Comparison of ENCODE assay signal across 9 mouse cellular contexts in the genomic region with DNA sequence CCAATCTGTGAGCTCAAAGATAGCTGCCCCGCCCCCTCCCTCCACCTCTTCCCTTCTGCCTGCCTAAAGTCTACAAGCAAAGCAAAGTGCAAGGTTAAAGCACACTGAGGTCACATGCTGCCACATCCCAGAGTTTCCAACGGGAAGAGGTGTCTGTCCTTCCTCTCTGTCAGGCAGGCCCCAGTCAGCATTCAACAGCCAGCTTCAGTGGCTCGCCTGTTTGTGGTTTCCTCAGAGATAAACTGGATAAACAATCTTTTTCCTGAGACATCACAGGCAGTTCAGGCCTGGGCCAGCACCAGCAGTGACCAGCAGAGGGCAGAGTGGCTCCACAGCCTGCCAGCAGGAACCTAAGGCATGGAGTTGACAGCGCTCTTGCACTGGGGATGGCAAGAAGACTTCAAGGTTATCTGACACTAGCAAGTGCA. TPM values are rescaled to one million over a fixed set of nuclear protein-coding genes. Genes with fewer than 3 reads are reported as not detected.
DNase-seq lines count a peak whose midpoint lies in the region; ATAC-seq and TF ChIP-seq lines count a peak whose summit lies in the region.
"Had no signal": no experiment of that assay in that cellular context is flagged by ENCODE, and none has a peak within 500 bp of the region (broad histone marks: within the 10 kb centered on the region; RNA-seq: fewer than 3 reads in every experiment).

No protein-coding gene starts in this region.

- H3K36me3 ChIP-seq in forebrain, embryonic 13.5 days (ENCODE audit: poor library complexity, severe bottlenecking) = peaks cover 7% of the 10 kb centered on the region
- H3K36me3 ChIP-seq in heart, postnatal 0 days (replicated peaks; ENCODE audit: control insufficient read depth, insufficient read depth, low read length) = peaks cover 3% of the 10 kb centered on the region; the same call in 1 of the 2 replicates
- peaks cover 13% of the 10 kb centered on the region for H3K36me3 ChIP-seq in liver, embryonic 15.5 days (replicated peaks)
- H3K36me3 ChIP-seq in neural tube, embryonic 12.5 days = peaks cover 13% of the 10 kb centered on the region
- no peaks in the 10 kb centered on the region; the same call in 1 of the 2 replicates for H3K36me3 ChIP-seq in stomach, postnatal 0 days (ENCODE audit: control insufficient read depth, insufficient read depth, low read length)

- 33% methylated on average over 4 of the region's 4 CpGs for WGBS in forebrain, embryonic 13.5 days
- 14% methylated on average over 4 of the region's 4 CpGs for WGBS in heart, postnatal 0 days
- 8% methylated on average over 4 of the region's 4 CpGs for WGBS in liver, embryonic 15.5 days (ENCODE audit: insufficient replicate concordance)
- 34% methylated on average over 4 of the region's 4 CpGs for WGBS in neural tube, embryonic 12.5 days
- 15% methylated on average over 4 of the region's 4 CpGs for WGBS in stomach, postnatal 0 days

- H3K4me1 ChIP-seq in forebrain, embryonic 13.5 days = peaks cover 3% of the 10 kb centered on the region; the same call in 1 of the 2 replicates
- no peaks in the 10 kb centered on the region; the same call in 1 of the 2 replicates for H3K4me1 ChIP-seq in heart, postnatal 0 days (ENCODE audit: control insufficient read depth, insufficient read depth)
- peaks cover 35% of the 10 kb centered on the region for H3K4me1 ChIP-seq in liver, embryonic 15.5 days (replicated peaks)
- H3K4me1 ChIP-seq in neural tube, embryonic 12.5 days = no peaks in the 10 kb centered on the region
- H3K4me1 ChIP-seq in stomach, postnatal 0 days (replicated peaks; ENCODE audit: control insufficient read depth, insufficient read depth) = no peaks in the 10 kb centered on the region
- H3K4me1 ChIP-seq: embryonic facial prominence, embryonic 15.5 days had no signal

- no peaks in the 10 kb centered on the region for H3K9me3 ChIP-seq in forebrain, embryonic 13.5 days (replicated peaks)
- H3K9me3 ChIP-seq in heart, postnatal 0 days (replicated peaks; ENCODE audit: control insufficient read depth, low read length) = no peaks in the 10 kb centered on the region
- H3K9me3 ChIP-seq in liver, embryonic 15.5 days (replicated peaks) = no peaks in the 10 kb centered on the region
- H3K9me3 ChIP-seq in neural tube, embryonic 12.5 days = no peaks in the 10 kb centered on the region
- no peaks in the 10 kb centered on the region for H3K9me3 ChIP-seq in stomach, postnatal 0 days (ENCODE audit: control insufficient read depth, low read length)
- H3K9me3 ChIP-seq: embryonic facial prominence, embryonic 15.5 days had no signal

- DNase-seq in CD8-positive naive resting alpha-beta T cell, adult 2 months (ENCODE audit: low read depth in 2 of 2, low spot score in 2 of 2) = peak; percentile 84 to 93
- DNase-seq in c-Kit-positive CD71-negative TER-119-negative erythroid progenitor cells, embryonic 14.5 days (ENCODE audit: low read depth) = peak; percentile 69
- peak; percentile 81 for DNase-seq in heart, postnatal 0 days (ENCODE audit: low spot score)
- peak; percentile 85 to 94 for DNase-seq in kidney, postnatal 36 days
- peak; percentile 94 for DNase-seq in stomach, postnatal 0 days (ENCODE audit: low spot score)

- H3K4me3 ChIP-seq in forebrain, embryonic 13.5 days = no peak overlapping the region
- H3K4me3 ChIP-seq in heart, postnatal 0 days (ENCODE audit: low read depth, low read length) = no peak overlapping the region
- no peak overlapping the region for H3K4me3 ChIP-seq in liver, embryonic 15.5 days (replicated peaks)
- no peak overlapping the region for H3K4me3 ChIP-seq in neural tube, embryonic 12.5 days
- no peak overlapping the region for H3K4me3 ChIP-seq in stomach, postnatal 0 days (ENCODE audit: low read depth, low read length)
- H3K4me3 ChIP-seq: embryonic facial prominence, embryonic 15.5 days had no signal

- TF ChIP-seq EP300 in heart, postnatal 0 days (IDR thresholded peaks at IDR 0.05; ENCODE audit: low read depth) = no peak
- no peak for TF ChIP-seq EP300 in stomach, postnatal 0 days (optimal IDR thresholded peaks at IDR 0.05)

- peak; percentile 79 for ATAC-seq in forebrain, embryonic 13.5 days
- ATAC-seq in heart, postnatal 0 days (ENCODE audit: insufficient read depth, low read depth) = peak; percentile 89
- peak; percentile 84 for ATAC-seq in liver, embryonic 15.5 days (ENCODE audit: insufficient read depth)
- 0 out of 2 replicates have a peak, but pooled peaks have one; percentile 74 for ATAC-seq in neural tube, embryonic 12.5 days (ENCODE audit: low FRiP score, low read depth)
- ATAC-seq in stomach, postnatal 0 days (ENCODE audit: low FRiP score, low TSS enrichment) = peak; percentile 86

- H3K9ac ChIP-seq in forebrain, embryonic 13.5 days = no peak overlapping the region
- no peak overlapping the region for H3K9ac ChIP-seq in heart, postnatal 0 days (replicated peaks; ENCODE audit: low read depth, low read length)
- H3K9ac ChIP-seq in liver, embryonic 15.5 days = no peak overlapping the region
- H3K9ac ChIP-seq in neural tube, embryonic 12.5 days = no peak overlapping the region
- no peak overlapping the region for H3K9ac ChIP-seq in stomach, postnatal 0 days (ENCODE audit: low read length)
- H3K9ac ChIP-seq: embryonic facial prominence, embryonic 15.5 days had no signal

- no peak overlapping the region for H3K27ac ChIP-seq in forebrain, embryonic 13.5 days
- H3K27ac ChIP-seq in heart, postnatal 0 days (ENCODE audit: low read depth) = no peak overlapping the region
- no peak overlapping the region for H3K27ac ChIP-seq in liver, embryonic 15.5 days (replicated peaks)
- no peak overlapping the region for H3K27ac ChIP-seq in neural tube, embryonic 12.5 days
- no peak overlapping the region for H3K27ac ChIP-seq in stomach, postnatal 0 days (replicated peaks)
- H3K27ac ChIP-seq: embryonic facial prominence, embryonic 15.5 days had no signal

- H3K27me3 ChIP-seq in forebrain, embryonic 13.5 days = no peaks in the 10 kb centered on the region
- no peaks in the 10 kb centered on the region for H3K27me3 ChIP-seq in heart, postnatal 0 days (ENCODE audit: control insufficient read depth, insufficient read depth, low read length)
- H3K27me3 ChIP-seq in liver, embryonic 15.5 days = no peaks in the 10 kb centered on the region
- no peaks in the 10 kb centered on the region for H3K27me3 ChIP-seq in neural tube, embryonic 12.5 days (replicated peaks)
- no peaks in the 10 kb centered on the region for H3K27me3 ChIP-seq in stomach, postnatal 0 days (ENCODE audit: control insufficient read depth, insufficient read depth, low read length)
- H3K27me3 ChIP-seq: embryonic facial prominence, embryonic 15.5 days had no signal

- no peak overlapping the region for H3K4me2 ChIP-seq in forebrain, embryonic 13.5 days
- no peak overlapping the region for H3K4me2 ChIP-seq in heart, postnatal 0 days (ENCODE audit: low read depth, low read length)
- H3K4me2 ChIP-seq in liver, embryonic 15.5 days = peak overlapping the region; percentile 18; the same call in 1 of the 2 replicates
- H3K4me2 ChIP-seq in neural tube, embryonic 12.5 days (replicated peaks) = no peak overlapping the region
- H3K4me2 ChIP-seq in stomach, postnatal 0 days (replicated peaks; ENCODE audit: low read depth) = no peak overlapping the region
- H3K4me2 ChIP-seq: embryonic facial prominence, embryonic 15.5 days had no signal

- peak; percentile 99 for TF ChIP-seq CTCF in heart, postnatal 0 days (IDR thresholded peaks at IDR 0.05; ENCODE audit: low read depth)
- TF ChIP-seq CTCF in stomach, postnatal 0 days (IDR thresholded peaks at IDR 0.05; ENCODE audit: low read depth) = peak; percentile 100

RNA-seq across cellular contexts. Expression of a gene that starts 22.0 kb away (rescaled TPM):
- 75.6 and 81.3 TPM in 2 replicates for polyA plus RNA-seq in forebrain, embryonic 13.5 days (2015; fragmentation: Nextera tagmentation; extraction: Ambion mirVana)
- total RNA-seq in heart, postnatal 0 days (2014; rRNA removed; ENCODE audit: low replicate concordance) = 38.3 and 55.1 TPM in 2 replicates
- 31.0 and 32.8 TPM in 2 replicates for polyA plus RNA-seq in heart, postnatal 0 days (2015; fragmentation: Nextera tagmentation; extraction: Ambion mirVana)
- polyA plus RNA-seq in liver, embryonic 15.5 days (2015; fragmentation: Nextera tagmentation; extraction: Ambion mirVana) = 7.6 and 9.0 TPM in 2 replicates
- 117 and 121 TPM in 2 replicates for polyA plus RNA-seq in neural tube, embryonic 12.5 days (2016; fragmentation: Nextera tagmentation; extraction: Ambion mirVana)
- polyA plus RNA-seq in stomach, postnatal 0 days (2015; fragmentation: Nextera tagmentation; extraction: Ambion mirVana) = 69.3 and 73.9 TPM in 2 replicates

RNA-seq across cellular contexts. Expression of a gene that starts 56.8 kb away (rescaled TPM):
- polyA plus RNA-seq in forebrain, embryonic 13.5 days (2015; fragmentation: Nextera tagmentation; extraction: Ambion mirVana) = 18.7 and 22.8 TPM in 2 replicates
- 22.3 and 57.6 TPM in 2 replicates for total RNA-seq in heart, postnatal 0 days (2014; rRNA removed; ENCODE audit: low replicate concordance)
- 44.7 and 65.9 TPM in 2 replicates for polyA plus RNA-seq in heart, postnatal 0 days (2015; fragmentation: Nextera tagmentation; extraction: Ambion mirVana)
- polyA plus RNA-seq in liver, embryonic 15.5 days (2015; fragmentation: Nextera tagmentation; extraction: Ambion mirVana) = 1.3 and 1.4 TPM in 2 replicates
- 21.2 and 22.6 TPM in 2 replicates for polyA plus RNA-seq in neural tube, embryonic 12.5 days (2016; fragmentation: Nextera tagmentation; extraction: Ambion mirVana)
- 8.9 and 9.0 TPM in 2 replicates for polyA plus RNA-seq in stomach, postnatal 0 days (2015; fragmentation: Nextera tagmentation; extraction: Ambion mirVana)
